Mouse (Mus musculus): ENCODE data around the gene Fam3a. TPM values are rescaled to one million over a fixed set of nuclear protein-coding genes. Genes with fewer than 3 reads are reported as not detected.

Gene Fam3a
- 14.2 TPM for polyA plus RNA-seq (2017; shearing (Covaris generic))

GRCm38 (mm10) chrX:74392535-74393443, at the start of gene Fam3a, which contains the start of gene Ikbkg:
TSS of gene Fam3a (minus strand) at chrX:74393272.
TSS of gene Ikbkg (plus strand) at chrX:74393290.

GRCm38 (mm10) chrX:74428826-74429276, 35.8 kb upstream of the Fam3a start, which contains the start of gene G6pdx:
TSS of gene G6pdx (minus strand) at chrX:74429194.

GRCm38 (mm10) chrX:74372888-74373549, 20.1 kb downstream of the Fam3a start, which contains the start of the genes Ubl4a and Slc10a3:
TSS of gene Ubl4a (minus strand) at chrX:74373218.
TSS of gene Slc10a3 (minus strand) at chrX:74373349.

GRCm38 (mm10) chrX:74353467-74353770, 39.7 kb downstream of the Fam3a start, which contains the start of gene Lage3:
TSS of gene Lage3 (minus strand) at chrX:74353618.

Other genes with a start within 250 kb of the Fam3a start
- not detected for gene Tex28, start 225.4 kb downstream of the Fam3a start, polyA plus RNA-seq (2017; shearing (Covaris generic))
- 0.25 TPM for gene Tktl1, start 216.0 kb downstream of the Fam3a start, polyA plus RNA-seq (2017; shearing (Covaris generic))
- gene Flna, start 143.5 kb downstream of the Fam3a start, polyA plus RNA-seq (2017; shearing (Covaris generic)), result 366 TPM
- gene Emd, start 138.6 kb downstream of the Fam3a start, polyA plus RNA-seq (2017; shearing (Covaris generic)), result 154 TPM
- gene Rpl10, start 122.5 kb downstream of the Fam3a start, polyA plus RNA-seq (2017; shearing (Covaris generic)), result 119 TPM
- gene Taz, start 111.4 kb downstream of the Fam3a start, polyA plus RNA-seq (2017; shearing (Covaris generic)), result 104 TPM
- 18.4 TPM for gene Dnase1l1, start 110.9 kb downstream of the Fam3a start, polyA plus RNA-seq (2017; shearing (Covaris generic))
- 164 TPM for gene Atp6ap1, start 96.2 kb downstream of the Fam3a start, polyA plus RNA-seq (2017; shearing (Covaris generic))
- 216 TPM for gene Gdi1, start 88.3 kb downstream of the Fam3a start, polyA plus RNA-seq (2017; shearing (Covaris generic))
- gene Fam50a, start 80.2 kb downstream of the Fam3a start, polyA plus RNA-seq (2017; shearing (Covaris generic)), result 57.9 TPM
- 3.4 TPM for gene Plxna3, start 64.2 kb downstream of the Fam3a start, polyA plus RNA-seq (2017; shearing (Covaris generic))
- gene Lage3, start 39.7 kb downstream of the Fam3a start, polyA plus RNA-seq (2017; shearing (Covaris generic)), result 16.9 TPM
- 32.9 TPM for gene Ubl4a, start 20.1 kb downstream of the Fam3a start, polyA plus RNA-seq (2017; shearing (Covaris generic))
- 28.0 TPM for gene Slc10a3, start 19.9 kb downstream of the Fam3a start, polyA plus RNA-seq (2017; shearing (Covaris generic))
- gene Ikbkg, start within 50 bp of the Fam3a start, polyA plus RNA-seq (2017; shearing (Covaris generic)), result 39.7 TPM
- gene G6pdx, start 35.9 kb upstream of the Fam3a start, polyA plus RNA-seq (2017; shearing (Covaris generic)), result 44.5 TPM
- not detected for gene Gm6880, start 88.1 kb upstream of the Fam3a start, polyA plus RNA-seq (2017; shearing (Covaris generic))
- not detected for gene Olfr1326-ps1, start 181.6 kb upstream of the Fam3a start, polyA plus RNA-seq (2017; shearing (Covaris generic))
- gene Olfr1325, start 199.4 kb upstream of the Fam3a start, polyA plus RNA-seq (2017; shearing (Covaris generic)), result not detected

All from effector memory CD4-positive, alpha-beta T cell, adult 5 months (primary cell).